Mouse (Mus musculus) lung, postnatal 0 days (tissue): ENCODE results near the gene Cbx1. TPM values are rescaled to one million over a fixed set of nuclear protein-coding genes. Genes with fewer than 3 reads are reported as not detected.

Experiments
- ATAC-seq: fragments of 200-750 bp; cut with Nextera tagmentation; 2 replicates; pipeline ENCODE4 v1.8.0; 2017; ENCODE audit warnings: moderate library complexity
- DNase-seq: peaks from one replicate; pipeline ENCODE4 v3.0.0-alpha.2; 2016; ENCODE audit warnings: low spot score
- H3K27ac ChIP-seq: fragments of 300-500 bp; sonication (generic); 2 replicates; pipeline ENCODE4 v1.5.1; 2014; ENCODE audit warnings: antibody characterized with exemption, mild to moderate bottlenecking, low read length, mixed read lengths
- H3K27me3 ChIP-seq: fragments of 300-500 bp; sonication (generic); replicated peaks from 2 replicates; pipeline ENCODE4 v1.6.1; 2014; ENCODE audit warnings: low read length, mixed read lengths; ENCODE audit not compliant: insufficient read depth
- H3K36me3 ChIP-seq: fragments of 300-500 bp; sonication (generic); 2 replicates; pipeline ENCODE4 v1.6.1; 2014; ENCODE audit warnings: low read length, mixed read lengths; ENCODE audit not compliant: insufficient read depth
- H3K4me1 ChIP-seq: fragments of 300-500 bp; sonication (generic); 2 replicates; pipeline ENCODE4 v1.6.1; 2014; ENCODE audit warnings: antibody characterized with exemption, low read depth, low read length, mixed read lengths; ENCODE audit not compliant: insufficient read depth
- H3K4me2 ChIP-seq: fragments of 300-500 bp; sonication (generic); replicated peaks from 2 replicates; pipeline ENCODE4 v1.6.1; 2014; ENCODE audit warnings: low read depth, mild to moderate bottlenecking, low read length, moderate library complexity, mixed read lengths
- H3K4me3 ChIP-seq: fragments of 300-500 bp; sonication (generic); 2 replicates; pipeline ENCODE4 v1.5.1; 2014; ENCODE audit warnings: low read depth, low read length
- H3K9ac ChIP-seq: fragments of 300-500 bp; sonication (generic); replicated peaks from 2 replicates; pipeline ENCODE4 v1.6.1; 2014; ENCODE audit warnings: low read depth, mild to moderate bottlenecking
- H3K9me3 ChIP-seq: fragments of 300-500 bp; sonication (generic); 2 replicates; pipeline ENCODE4 v1.6.1; 2016; ENCODE audit warnings: low read length, mixed read lengths
- CTCF ChIP-seq: IDR thresholded peaks from 2 replicates; pipeline ENCODE4 v1.5.1; 2016; ENCODE audit warnings: antibody characterized with exemption, mild to moderate bottlenecking
- EP300 ChIP-seq: IDR thresholded peaks from 2 replicates; pipeline ENCODE4 v1.6.1; 2016; ENCODE audit warnings: antibody characterized with exemption, mild to moderate bottlenecking, control low read depth
- WGBS: fragments of 180-500 bp; shearing (Covaris S2); extraction: QIAGEN DNeasy Blood & Tissue Kit; methylation state at CpG from one replicate; pipeline ENCODE4 v1.1.7; 2014; 5-methylcytosine and 5-hydroxymethylcytosine counted together
- polyA plus RNA-seq: library from polyadenylated mRNA; unstranded; fragments of >200 nt; fragmentation: Nextera tagmentation; extraction: Ambion mirVana; gene quantifications from 2 replicates; pipeline ENCODE4 v1.2.1, GENCODE M21; 2015

The Cbx1 gene
- polyA plus RNA-seq, 1 experiment from 2014 or later = 48.6 TPM

GRCm38 (mm10) chr11:96829403-96829812 is 40.5 kb downstream of the Cbx1 start:
- no peaks in the 10 kb centered on the region for H3K9me3 ChIP-seq
- H3K27ac ChIP-seq = peak overlapping the region; percentile 98
- H3K4me1 ChIP-seq = peaks cover 36% of the 10 kb centered on the region
- H3K9ac ChIP-seq = peak overlapping the region; percentile 67
- ATAC-seq = peak; percentile 85
- H3K4me3 ChIP-seq = peak overlapping the region; percentile 81
- no peaks in the 10 kb centered on the region for H3K27me3 ChIP-seq
- DNase-seq = peak; percentile 96
- TF ChIP-seq EP300 (no peak), CTCF (peak; percentile 38)
- peak overlapping the region; percentile 63 for H3K4me2 ChIP-seq
- WGBS = under 1% methylated on average over 32 of the region's 33 CpGs
- 0 out of 2 replicates have a peak, but pooled peaks cover 5% of the 10 kb centered on the region for H3K36me3 ChIP-seq

GRCm38 (mm10) chr11:96829813-96830538 is 41.0 kb downstream of the Cbx1 start, which contains the start of gene Nfe2l1:
Nfe2l1 (minus strand) TSS chr11:96829968.
- peak within 1 kb of the TSS; percentile 67 for H3K9ac ChIP-seq
- peak within 1 kb of the TSS; percentile 98 for H3K27ac ChIP-seq
- TF ChIP-seq CTCF (peak; percentile 27; the same call in 1 of the 2 replicates), EP300 (no peak)
- no peaks in the 10 kb centered on the region for H3K27me3 ChIP-seq
- under 1% methylated on average over 48 of the region's 51 CpGs for WGBS
- 0 out of 2 replicates have a peak, but pooled peaks cover 5% of the 10 kb centered on the region for H3K36me3 ChIP-seq
- peaks cover 31% of the 10 kb centered on the region for H3K4me1 ChIP-seq
- DNase-seq = peak; percentile 100
- H3K9me3 ChIP-seq = no peaks in the 10 kb centered on the region
- peak within 1 kb of the TSS; percentile 63 for H3K4me2 ChIP-seq
- H3K4me3 ChIP-seq = peak within 1 kb of the TSS; percentile 81
- ATAC-seq = peak; percentile 96

GRCm38 (mm10) chr11:96830539-96831216 is 41.8 kb downstream of the Cbx1 start:
- TF ChIP-seq EP300 (no peak), CTCF (no peak)
- Histone ChIP-seq H3K4me1 (peaks cover 26% of the 10 kb centered on the region), H3K27me3 (no peaks in the 10 kb centered on the region), H3K9ac (peak overlapping the region; percentile 32), H3K27ac (peak overlapping the region; percentile 84), H3K9me3 (no peaks in the 10 kb centered on the region), H3K4me2 (peak overlapping the region; percentile 57), H3K36me3 (0 out of 2 replicates have a peak, but pooled peaks cover 5% of the 10 kb centered on the region), H3K4me3 (peak overlapping the region; percentile 81)
- DNase-seq (no peak), ATAC-seq (no peak)
- WGBS = 16% methylated on average over 13 of the region's 13 CpGs

- Histone ChIP-seq H3K27me3 (no peaks in the 10 kb centered on the region), H3K27ac (no peak overlapping the region), H3K36me3 (no peaks in the 10 kb centered on the region), H3K9me3 (no peaks in the 10 kb centered on the region), H3K9ac (no peak overlapping the region), H3K4me3 (no peak overlapping the region), H3K4me1 (peaks cover 18% of the 10 kb centered on the region), H3K4me2 (no peak overlapping the region)
- DNase-seq = no peak
- 64% methylated on average over 4 of the region's 4 CpGs for WGBS
- ATAC-seq = no peak
- no peak for TF ChIP-seq EP300
- TF ChIP-seq CTCF = no peak
Measured at GRCm38 (mm10) chr11:96831516-96831915, 42.6 kb downstream of the Cbx1 start.

GRCm38 (mm10) chr11:96832541-96832940 is 43.6 kb downstream of the Cbx1 start:
- Histone ChIP-seq H3K9me3 (no peaks in the 10 kb centered on the region), H3K9ac (no peak overlapping the region), H3K4me2 (no peak overlapping the region), H3K27me3 (no peaks in the 10 kb centered on the region), H3K4me1 (peaks cover 8% of the 10 kb centered on the region), H3K4me3 (no peak overlapping the region), H3K36me3 (no peaks in the 10 kb centered on the region), H3K27ac (no peak overlapping the region)
- no peak for DNase-seq
- TF ChIP-seq CTCF (no peak), EP300 (no peak)
- no peak for ATAC-seq
- WGBS = 91% methylated on average over 3 of the region's 3 CpGs

GRCm38 (mm10) chr11:96832973-96833372 is 44.0 kb downstream of the Cbx1 start:
- ATAC-seq = no peak
- H3K4me1 ChIP-seq = peaks cover 4% of the 10 kb centered on the region
- H3K27ac ChIP-seq = no peak overlapping the region
- TF ChIP-seq CTCF (no peak), EP300 (no peak)
- WGBS = 43% methylated on average over 2 of the region's 2 CpGs
- no peak overlapping the region for H3K4me3 ChIP-seq
- H3K27me3 ChIP-seq = no peaks in the 10 kb centered on the region
- H3K9ac ChIP-seq = no peak overlapping the region
- no peak for DNase-seq
- H3K9me3 ChIP-seq = no peaks in the 10 kb centered on the region
- H3K36me3 ChIP-seq = no peaks in the 10 kb centered on the region
- H3K4me2 ChIP-seq = no peak overlapping the region
